Mouse (Mus musculus) bone marrow macrophage, adult 2 months (primary cell): ENCODE data around the gene Polr3h.

Experiments used
- CTCF ChIP-seq: IDR thresholded peaks from 2 replicates; pipeline ENCODE4 v1.5.1; 2012; ENCODE audit warnings: low read depth, mild to moderate bottlenecking, low read length, moderate library complexity
- POLR2A ChIP-seq: IDR thresholded peaks from 2 replicates; pipeline ENCODE4 v1.6.1; 2012; ENCODE audit warnings: mild to moderate bottlenecking, low read depth, low read length, borderline replicate concordance

GRCm38 (mm10) chr15:81853081-81853480, 73.0 kb downstream of the Polr3h start:
- TF ChIP-seq CTCF (no peak), POLR2A (no peak)
